Mouse (Mus musculus) MEL (cell line): ENCODE measurements around the gene Vwf. TPM values are rescaled to one million over a fixed set of nuclear protein-coding genes. Genes with fewer than 3 reads are reported as not detected.

Source experiments
- DNase-seq: peaks from one replicate; pipeline ENCODE4 v3.0.0; 2011; ENCODE audit warnings: low read depth, low spot score
- H3K27ac ChIP-seq: 2 replicates; pipeline ENCODE4 v1.5.1; 2012; ENCODE audit warnings: low read depth, mild to moderate bottlenecking, control low read depth, low read length, moderate library complexity; ENCODE audit not compliant: control insufficient read depth
- H3K27me3 ChIP-seq, 2 experiments: fragments of 150-350 bp in 1 of 2; sonication (generic) in 1 of 2; 2 replicates each; pipeline ENCODE4 v1.6.1; 2012; ENCODE audit warnings: low read length in 2 of 2, mild to moderate bottlenecking in 2 of 2, improper control_type of control experiment in 1 of 2, moderate library complexity in 1 of 2; ENCODE audit not compliant: insufficient read depth in 2 of 2, control insufficient read depth in 1 of 2
- H3K36me3 ChIP-seq, 2 experiments: 2 replicates each; pipeline ENCODE4 v1.6.1; 2012 to 2014; ENCODE audit warnings: low read length in 2 of 2, improper control_type of control experiment in 1 of 2, inconsistent platforms in 1 of 2, mild to moderate bottlenecking in 1 of 2; ENCODE audit not compliant: insufficient read depth in 2 of 2, control insufficient read depth in 1 of 2
- H3K4me1 ChIP-seq, 2 experiments: fragments of 150-350 bp in 1 of 2; sonication (generic) in 1 of 2; 2 replicates each; pipeline ENCODE4 v1.6.1; 2012; ENCODE audit warnings: low read length in 2 of 2, improper control_type of control experiment in 1 of 2, mild to moderate bottlenecking in 1 of 2; ENCODE audit not compliant: insufficient read depth in 2 of 2, control insufficient read depth in 1 of 2
- H3K4me3 ChIP-seq, 2 experiments: fragments of 150-350 bp in 1 of 2; sonication (generic) in 1 of 2; 2 replicates each; pipeline ENCODE4 v1.5.1; 2012; ENCODE audit warnings: low read depth in 2 of 2, low read length in 2 of 2, mild to moderate bottlenecking in 2 of 2, moderate library complexity in 2 of 2, control low read depth in 1 of 2, improper control_type of control experiment in 1 of 2; ENCODE audit not compliant: control insufficient read depth in 1 of 2, insufficient read depth in 1 of 2
- H3K79me2 ChIP-seq: 2 replicates; pipeline ENCODE4 v1.6.1; 2012; ENCODE audit warnings: mild to moderate bottlenecking, low read length, moderate library complexity; ENCODE audit not compliant: control insufficient read depth, poor library complexity, insufficient read depth
- H3K9ac ChIP-seq: 2 replicates; pipeline ENCODE4 v1.6.1; 2012; ENCODE audit warnings: low read depth, mild to moderate bottlenecking, control low read depth, low read length, moderate library complexity; ENCODE audit not compliant: control insufficient read depth, poor library complexity, severe bottlenecking
- H3K9me3 ChIP-seq: fragments of 150-350 bp; sonication (generic); replicated peaks from 2 replicates; pipeline ENCODE4 v1.6.1; 2012; ENCODE audit warnings: mild to moderate bottlenecking, low read length, improper control_type of control experiment, moderate library complexity; ENCODE audit not compliant: insufficient read depth
- BHLHE40 ChIP-seq: IDR thresholded peaks from 2 replicates; pipeline ENCODE4 v1.6.1; 2012; ENCODE audit warnings: low read depth, mild to moderate bottlenecking, inconsistent platforms, low read length, improper control_type of control experiment, borderline replicate concordance
- CHD2 ChIP-seq: IDR thresholded peaks from 2 replicates; pipeline ENCODE4 v1.6.1; 2011; ENCODE audit warnings: low read length, improper control_type of control experiment
- E2F4 ChIP-seq: IDR thresholded peaks from 2 replicates; pipeline ENCODE4 v1.6.1; 2011; ENCODE audit warnings: low read depth, low read length, improper control_type of control experiment, borderline replicate concordance
- ETS1 ChIP-seq: IDR thresholded peaks from 2 replicates; pipeline ENCODE4 v1.6.1; 2012; ENCODE audit warnings: low read depth, mild to moderate bottlenecking, inconsistent platforms, low read length, improper control_type of control experiment, moderate library complexity
- JUND ChIP-seq: IDR thresholded peaks from 2 replicates; pipeline ENCODE4 v1.6.1; 2011; ENCODE audit warnings: low read depth, mild to moderate bottlenecking, improper control_type of control experiment, low read length
- KAT2A ChIP-seq: conservative IDR thresholded peaks from 2 replicates; pipeline ENCODE4 v1.6.1; 2012; ENCODE audit warnings: low read depth, low read length, improper control_type of control experiment, inconsistent platforms
- MAFK ChIP-seq: IDR thresholded peaks from 2 replicates; pipeline ENCODE4 v1.6.1; 2011; ENCODE audit warnings: low read depth, mild to moderate bottlenecking, low read length, improper control_type of control experiment, borderline replicate concordance
- MAX ChIP-seq: IDR thresholded peaks from 2 replicates; pipeline ENCODE4 v1.6.1; 2011; ENCODE audit warnings: low read length, improper control_type of control experiment
- MAZ ChIP-seq: IDR thresholded peaks from 2 replicates; pipeline ENCODE4 v1.6.1; 2012; ENCODE audit warnings: low read depth, mild to moderate bottlenecking, inconsistent platforms, low read length, improper control_type of control experiment
- MXI1 ChIP-seq: IDR thresholded peaks from 2 replicates; pipeline ENCODE4 v1.6.1; 2011; ENCODE audit warnings: mild to moderate bottlenecking, low read depth, low read length, improper control_type of control experiment
- MYB ChIP-seq: IDR thresholded peaks from 2 replicates; pipeline ENCODE4 v1.6.1; 2011; ENCODE audit warnings: mild to moderate bottlenecking, low read depth, low read length, improper control_type of control experiment
- NELFE ChIP-seq: IDR thresholded peaks from 2 replicates; pipeline ENCODE4 v1.6.1; 2011; ENCODE audit warnings: low read depth, low read length, improper control_type of control experiment
- RAD21 ChIP-seq: IDR thresholded peaks from 2 replicates; pipeline ENCODE4 v1.6.1; 2011; ENCODE audit warnings: mild to moderate bottlenecking, low read depth, low read length, improper control_type of control experiment
- SIN3A ChIP-seq: IDR thresholded peaks from 2 replicates; pipeline ENCODE4 v1.6.1; 2012; ENCODE audit warnings: low read length, improper control_type of control experiment, inconsistent platforms
- SMC3 ChIP-seq: IDR thresholded peaks from 2 replicates; pipeline ENCODE4 v1.6.1; 2011; ENCODE audit warnings: low read depth, low read length, improper control_type of control experiment
- USF2 ChIP-seq, 2 experiments: IDR thresholded peaks; 2 replicates each; pipeline ENCODE4 v1.6.1; 2011 to 2012; ENCODE audit warnings: improper control_type of control experiment in 2 of 2, low read length in 2 of 2, borderline replicate concordance in 1 of 2, inconsistent platforms in 1 of 2, low read depth in 1 of 2, mild to moderate bottlenecking in 1 of 2; ENCODE audit not compliant: insufficient read depth in 1 of 2
- ZC3H11A ChIP-seq: IDR thresholded peaks from 2 replicates; pipeline ENCODE4 v1.6.1; 2012; ENCODE audit warnings: low read depth, mild to moderate bottlenecking, inconsistent platforms, low read length, improper control_type of control experiment
- ZMIZ1 ChIP-seq: IDR thresholded peaks from 2 replicates; pipeline ENCODE4 v1.6.1; 2012; ENCODE audit warnings: low read depth, mild to moderate bottlenecking, inconsistent platforms, low read length, improper control_type of control experiment, moderate library complexity
- ZNF384 ChIP-seq: IDR thresholded peaks from 2 replicates; pipeline ENCODE4 v1.6.1; 2012; ENCODE audit warnings: low read depth, mild to moderate bottlenecking, inconsistent platforms, low read length, improper control_type of control experiment
- polyA plus RNA-seq, 2 experiments: library from polyadenylated mRNA; stranded (reverse) in 1 of 2; unstranded in 1 of 2; fragments of >175 nt in 1 of 2; fragments of >200 nt in 1 of 2; gene quantifications; 2 replicates each; pipeline versions ENCODE4 v1.2.1 to v1.2.4; 2012; ENCODE audit warnings: low replicate concordance in 2 of 2, low read depth in 1 of 2; ENCODE audit not compliant: insufficient read length in 2 of 2, insufficient read depth in 1 of 2, missing spikeins in 1 of 2
- total RNA-seq: library from RNA; depleted of rRNA; stranded (reverse); fragments of 300-350 nt; gene quantifications from 2 replicates; pipeline ENCODE4 v1.2.3, GENCODE M21; 2012

Vwf gene
- total and polyA plus RNA-seq, 3 experiments, result 0.29 to 0.42 TPM; not detected in 1

GRCm38 (mm10) chr6:125521558-125522193 lies 24.9 kb upstream of the Vwf start:
- no peak overlapping the region for H3K27ac ChIP-seq
- no peaks in the 10 kb centered on the region for H3K4me1 ChIP-seq
- no peaks in the 10 kb centered on the region for H3K36me3 ChIP-seq
- no peaks in the 10 kb centered on the region for H3K79me2 ChIP-seq
- TF ChIP-seq ZC3H11A (no peak), MAZ (no peak), CHD2 (no peak), E2F4 (no peak), SIN3A (no peak), ZMIZ1 (no peak), MXI1 (no peak)
- no peaks in the 10 kb centered on the region for H3K27me3 ChIP-seq
- DNase-seq, result no peak
- no peak overlapping the region for H3K9ac ChIP-seq
- no peak overlapping the region for H3K4me3 ChIP-seq
- no peaks in the 10 kb centered on the region for H3K9me3 ChIP-seq

- no peaks in the 10 kb centered on the region; a peak in 1 of 4 replicates for H3K4me1 ChIP-seq
- no peak for DNase-seq
- H3K27me3 ChIP-seq, result no peaks in the 10 kb centered on the region
- no peak for TF ChIP-seq NELFE
- no peak overlapping the region for H3K27ac ChIP-seq
- H3K9me3 ChIP-seq, result no peaks in the 10 kb centered on the region
- H3K79me2 ChIP-seq, result no peaks in the 10 kb centered on the region
- H3K36me3 ChIP-seq, result no peaks in the 10 kb centered on the region
- H3K4me3 ChIP-seq, result no peak overlapping the region
- H3K9ac ChIP-seq, result no peak overlapping the region
Measured at GRCm38 (mm10) chr6:125524027-125524426, 22.5 kb upstream of the Vwf start.

GRCm38 (mm10) chr6:125526066-125526465 lies 20.5 kb upstream of the Vwf start:
- Histone ChIP-seq H3K9me3 (no peaks in the 10 kb centered on the region), H3K36me3 (no peaks in the 10 kb centered on the region), H3K79me2 (no peaks in the 10 kb centered on the region), H3K27ac (no peak overlapping the region), H3K4me1 (no peaks in the 10 kb centered on the region; a peak in 1 of 4 replicates), H3K27me3 (no peaks in the 10 kb centered on the region), H3K4me3 (no peak overlapping the region), H3K9ac (no peak overlapping the region)
- DNase-seq, result no peak
- TF ChIP-seq CHD2 (no peak), KAT2A (no peak), ZNF384 (no peak), SMC3 (no peak), JUND (no peak), MYB (no peak), MAX (no peak), RAD21 (no peak), MAFK (no peak), USF2 (IDR thresholded peaks at IDR 0.05; ENCODE audit: borderline replicate concordance in 1 of 2, insufficient read depth in 1 of 2, low read depth in 1 of 2, low read length in 2 of 2) (no peak), BHLHE40 (no peak), ETS1 (no peak)
